Mouse (Mus musculus) myocyte (in vitro differentiated cells): Measurements from ENCODE around the gene Mettl9. TPM values are rescaled to one million over a fixed set of nuclear protein-coding genes. Genes with fewer than 3 reads are reported as not detected.
"Not testable (repeated sequence)": the region's sequence is repeated elsewhere in the genome, so short reads cannot be mapped to it uniquely, and the experiment has no call there.

Experiments used
- H3K27me3 ChIP-seq: one replicate; pipeline ENCODE4 v1.6.1; 2011; ENCODE audit not compliant: control insufficient read depth, insufficient read depth, insufficient read length
- H3K36me3 ChIP-seq: one replicate; pipeline ENCODE4 v1.6.1; 2011; ENCODE audit not compliant: control insufficient read depth, insufficient read depth
- H3K4me2 ChIP-seq: one replicate; pipeline ENCODE4 v1.6.1; 2011; ENCODE audit warnings: low read depth, control low read depth
- H3K4me3 ChIP-seq: one replicate; pipeline ENCODE4 v1.5.1; 2011; ENCODE audit warnings: mild to moderate bottlenecking, control low read depth, moderate library complexity
- H3K79me2 ChIP-seq: one replicate; pipeline ENCODE4 v1.6.1; 2011; ENCODE audit not compliant: control insufficient read depth, insufficient read depth
- H3ac ChIP-seq: one replicate; pipeline ENCODE4 v1.6.1; 2011; ENCODE audit not compliant: control insufficient read depth, insufficient read length
- CEBPB ChIP-seq: IDR thresholded peaks from 2 replicates; pipeline ENCODE4 v1.6.1; 2011; ENCODE audit warnings: mild to moderate bottlenecking, moderate library complexity; ENCODE audit not compliant: poor library complexity, insufficient read depth, severe bottlenecking
- E2F4 ChIP-seq: IDR thresholded peaks from one replicate; pipeline ENCODE4 v1.6.1; 2011; ENCODE audit warnings: mild to moderate bottlenecking, control low read depth, moderate library complexity; ENCODE audit not compliant: insufficient read depth
- MAX ChIP-seq: IDR thresholded peaks from one replicate; pipeline ENCODE4 v1.6.1; 2011; ENCODE audit warnings: low read depth, mild to moderate bottlenecking, control low read depth
- MYOD1 ChIP-seq, 3 experiments: IDR thresholded peaks; one replicate each; pipeline ENCODE4 v1.6.1; 2011; ENCODE audit warnings: control low read depth in 2 of 3, low read depth in 2 of 3, mild to moderate bottlenecking in 2 of 3, moderate library complexity in 1 of 3; ENCODE audit not compliant: insufficient read length in 2 of 3, control insufficient read depth in 1 of 3
- MYOG ChIP-seq, 3 experiments: IDR thresholded peaks; one replicate each; pipeline ENCODE4 v1.6.1; 2011; ENCODE audit warnings: control low read depth in 2 of 3, low read depth in 2 of 3, mild to moderate bottlenecking in 2 of 3; ENCODE audit not compliant: insufficient read length in 2 of 3, control insufficient read depth in 1 of 3, insufficient read depth in 1 of 3
- POLR2A ChIP-seq: IDR thresholded peaks from one replicate; pipeline ENCODE4 v1.6.1; 2011; ENCODE audit warnings: low read depth, mild to moderate bottlenecking, control low read depth, moderate library complexity; ENCODE audit not compliant: insufficient read length
- POLR2AphosphoS2 ChIP-seq: IDR thresholded peaks from one replicate; pipeline ENCODE4 v1.6.1; 2011; ENCODE audit warnings: low read depth, control low read depth; ENCODE audit not compliant: insufficient read length
- REST ChIP-seq: IDR thresholded peaks from one replicate; pipeline ENCODE4 v1.6.1; 2011; ENCODE audit warnings: mild to moderate bottlenecking, control low read depth, moderate library complexity; ENCODE audit not compliant: insufficient read depth, insufficient read length
- SRF ChIP-seq: IDR thresholded peaks from one replicate; pipeline ENCODE4 v1.6.1; 2011; ENCODE audit warnings: low read depth; ENCODE audit not compliant: control insufficient read depth, insufficient read length
- TCF12 ChIP-seq: IDR thresholded peaks from one replicate; pipeline ENCODE4 v1.6.1; 2011; ENCODE audit warnings: mild to moderate bottlenecking, control low read depth; ENCODE audit not compliant: poor library complexity, insufficient read depth, severe bottlenecking
- TCF3 ChIP-seq: IDR thresholded peaks from one replicate; pipeline ENCODE4 v1.6.1; 2011; ENCODE audit warnings: low read depth, control low read depth; ENCODE audit not compliant: insufficient read length
- USF1 ChIP-seq: IDR thresholded peaks from one replicate; pipeline ENCODE4 v1.6.1; 2011; ENCODE audit warnings: low read depth, mild to moderate bottlenecking, control low read depth, moderate library complexity
- polyA plus RNA-seq: library from polyadenylated mRNA; unstranded; fragments of >200 nt; fragmentation: generic; extraction: Trizol; gene quantifications from one replicate; pipeline ENCODE4 v1.2.1, GENCODE M21; 2012; ENCODE audit warnings: missing spikeins

The Mettl9 gene
- polyA plus RNA-seq, 1 experiment, result 23.5 TPM

DNA sequence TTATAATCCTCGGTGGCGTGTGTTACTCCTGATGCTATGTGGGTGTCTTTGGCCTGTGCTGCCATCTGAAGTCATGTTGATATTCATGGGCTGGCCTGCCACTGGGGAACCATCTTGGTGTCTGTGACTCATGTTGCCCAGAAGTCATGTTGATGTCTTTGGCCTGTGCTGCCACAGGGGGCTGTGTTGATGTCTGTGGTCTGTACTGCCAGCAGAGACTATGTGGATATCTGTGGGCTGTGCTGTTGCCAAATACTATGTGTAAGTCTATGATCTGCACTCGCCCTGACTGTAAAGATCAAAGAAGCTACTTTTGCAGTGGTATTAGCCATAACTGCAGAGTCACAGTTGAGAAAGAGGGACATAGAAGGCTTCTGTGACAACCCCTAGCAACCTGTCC lies 15.5 kb upstream of the Mettl9 start:
- peaks cover 17% of the 10 kb centered on the region for H3K27me3 ChIP-seq
- H3K36me3 ChIP-seq, result no peaks in the 10 kb centered on the region
- no peak overlapping the region for H3ac ChIP-seq

DNA sequence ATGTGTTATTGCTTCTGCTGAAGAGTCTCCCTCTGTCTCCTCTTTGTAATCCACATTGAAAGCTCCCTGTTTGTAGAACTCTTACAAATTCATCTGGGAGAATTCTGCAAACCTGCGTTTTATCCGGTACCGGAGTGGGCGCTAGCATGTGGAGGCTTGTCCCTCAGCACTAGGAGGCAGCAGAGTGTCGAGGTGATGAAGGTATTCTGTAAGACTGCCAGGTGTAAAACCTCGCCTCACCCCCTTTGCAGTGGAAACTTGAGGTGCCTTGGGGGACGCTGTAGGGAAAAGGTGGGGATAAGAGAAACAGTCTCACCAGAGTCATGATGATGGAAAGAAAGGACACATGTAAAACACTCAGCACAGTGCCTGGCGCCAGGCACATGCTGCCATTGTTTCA lies 14.0 kb upstream of the Mettl9 start:
- H3K79me2 ChIP-seq, result no peaks in the 10 kb centered on the region
- peaks cover 10% of the 10 kb centered on the region for H3K27me3 ChIP-seq
- H3K36me3 ChIP-seq, result no peaks in the 10 kb centered on the region
- H3K4me2 ChIP-seq, result no peak overlapping the region
- no peak overlapping the region for H3K4me3 ChIP-seq
- H3ac ChIP-seq, result no peak overlapping the region
- TF ChIP-seq POLR2A (no peak), TCF3 (no peak), POLR2AphosphoS2 (no peak), USF1 (no peak), MAX (no peak), SRF (no peak), E2F4 (no peak), MYOG (IDR thresholded peaks at IDR 0.05; ENCODE audit: control insufficient read depth in 1 of 3, insufficient read depth in 1 of 3, insufficient read length in 2 of 3, low read depth in 2 of 3) (no peak), MYOD1 (IDR thresholded peaks at IDR 0.05; ENCODE audit: control insufficient read depth in 1 of 3, insufficient read length in 2 of 3, low read depth in 2 of 3) (no peak), REST (no peak), TCF12 (no peak), CEBPB (no peak)

More for the DNA sequence above, 15.5 kb upstream of the Mettl9 start:
- Histone ChIP-seq H3K4me3 (no peak overlapping the region), H3K79me2 (no peaks in the 10 kb centered on the region), H3K4me2 (no peak overlapping the region)
- no peak for TF ChIP-seq USF1
- TF ChIP-seq MYOG (IDR thresholded peaks at IDR 0.05; ENCODE audit: control insufficient read depth in 1 of 3, insufficient read depth in 1 of 3, insufficient read length in 2 of 3, low read depth in 2 of 3), result no peak
- no peak for TF ChIP-seq TCF3
- no peak for TF ChIP-seq POLR2A
- no peak for TF ChIP-seq CEBPB
- TF ChIP-seq E2F4, result no peak
- TF ChIP-seq POLR2AphosphoS2, result no peak
- TF ChIP-seq REST, result no peak
- no peak for TF ChIP-seq MYOD1 (IDR thresholded peaks at IDR 0.05; ENCODE audit: control insufficient read depth in 1 of 3, insufficient read length in 2 of 3, low read depth in 2 of 3)

DNA sequence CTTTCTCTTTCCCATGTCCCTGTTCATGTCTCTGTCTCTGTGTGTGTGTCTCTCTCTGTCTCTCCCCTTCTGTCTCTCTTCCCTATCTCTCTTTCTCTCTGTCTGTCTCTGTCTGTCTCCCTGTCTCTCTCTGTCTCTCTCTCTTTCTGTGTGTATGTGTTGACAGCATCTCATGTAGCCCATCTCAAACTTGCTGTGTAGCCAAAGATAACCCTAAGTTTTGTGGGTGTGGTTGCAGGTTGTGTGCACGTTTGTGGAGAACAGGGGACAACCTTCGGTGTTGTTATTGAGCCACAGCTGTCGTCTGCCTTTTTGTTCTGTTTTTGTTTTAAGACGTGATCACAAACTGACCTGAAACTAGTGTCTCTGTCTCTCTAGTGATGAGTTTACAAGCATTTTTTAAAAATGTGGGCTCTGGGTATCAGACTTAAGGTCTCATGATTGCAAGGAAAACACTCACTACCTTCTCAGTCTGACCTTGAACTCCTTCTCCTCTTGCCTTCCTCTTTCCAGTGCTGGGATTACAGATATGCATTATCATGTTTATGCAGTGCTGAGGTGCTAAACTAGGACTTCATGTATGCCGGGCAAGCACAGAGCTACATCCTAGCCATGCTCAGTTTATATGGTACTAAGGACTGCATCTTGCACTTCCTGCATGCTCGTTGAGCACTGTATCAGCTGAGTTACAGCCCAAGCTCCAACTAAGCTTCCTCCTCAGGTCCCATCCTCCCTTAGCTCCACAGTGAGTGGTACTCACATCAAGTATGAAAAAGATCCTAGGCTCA lies 8.8 kb upstream of the Mettl9 start:
- Histone ChIP-seq H3ac (no peak overlapping the region), H3K4me2 (no peak overlapping the region), H3K27me3 (peaks cover 19% of the 10 kb centered on the region), H3K4me3 (no peak overlapping the region), H3K36me3 (no peaks in the 10 kb centered on the region), H3K79me2 (no peaks in the 10 kb centered on the region)
- TF ChIP-seq CEBPB, result no peak
- no peak for TF ChIP-seq MYOG (IDR thresholded peaks at IDR 0.05; ENCODE audit: control insufficient read depth in 1 of 3, insufficient read depth in 1 of 3, insufficient read length in 2 of 3, low read depth in 2 of 3)
- no peak for TF ChIP-seq POLR2AphosphoS2
- TF ChIP-seq MYOD1 (IDR thresholded peaks at IDR 0.05; ENCODE audit: control insufficient read depth in 1 of 3, insufficient read length in 2 of 3, low read depth in 2 of 3), result no peak
- no peak for TF ChIP-seq TCF3
- TF ChIP-seq POLR2A, result no peak
- no peak for TF ChIP-seq USF1
- TF ChIP-seq REST, result no peak
- no peak for TF ChIP-seq MAX
- TF ChIP-seq E2F4, result no peak
- TF ChIP-seq TCF12, result no peak
- no peak for TF ChIP-seq SRF

DNA sequence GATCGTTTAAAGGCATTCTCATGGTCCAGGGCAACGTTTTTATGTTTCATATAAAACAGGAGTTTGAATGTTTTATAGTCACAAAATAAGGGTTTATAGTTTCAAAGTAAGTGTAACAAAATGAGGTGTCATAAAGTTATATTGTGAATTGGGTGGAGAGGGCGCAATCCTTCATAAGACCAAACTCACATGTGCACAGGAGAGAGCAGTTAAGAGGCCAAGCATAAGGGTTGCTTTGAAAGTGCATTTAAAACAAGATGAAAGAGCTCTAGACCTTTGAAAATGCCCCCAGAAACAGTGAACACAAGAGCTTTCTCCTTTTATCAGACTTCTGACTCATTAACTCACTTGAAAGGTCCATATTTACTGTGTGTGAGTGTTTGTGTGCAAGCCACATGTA lies 7.9 kb upstream of the Mettl9 start:
- Histone ChIP-seq H3ac (no peak overlapping the region), H3K36me3 (no peaks in the 10 kb centered on the region), H3K4me2 (no peak overlapping the region), H3K79me2 (no peaks in the 10 kb centered on the region), H3K27me3 (peaks cover 19% of the 10 kb centered on the region), H3K4me3 (no peak overlapping the region)
- TF ChIP-seq TCF3 (no peak), MYOG (IDR thresholded peaks at IDR 0.05; ENCODE audit: control insufficient read depth in 1 of 3, insufficient read depth in 1 of 3, insufficient read length in 2 of 3, low read depth in 2 of 3) (no peak), USF1 (no peak), POLR2A (no peak)

DNA sequence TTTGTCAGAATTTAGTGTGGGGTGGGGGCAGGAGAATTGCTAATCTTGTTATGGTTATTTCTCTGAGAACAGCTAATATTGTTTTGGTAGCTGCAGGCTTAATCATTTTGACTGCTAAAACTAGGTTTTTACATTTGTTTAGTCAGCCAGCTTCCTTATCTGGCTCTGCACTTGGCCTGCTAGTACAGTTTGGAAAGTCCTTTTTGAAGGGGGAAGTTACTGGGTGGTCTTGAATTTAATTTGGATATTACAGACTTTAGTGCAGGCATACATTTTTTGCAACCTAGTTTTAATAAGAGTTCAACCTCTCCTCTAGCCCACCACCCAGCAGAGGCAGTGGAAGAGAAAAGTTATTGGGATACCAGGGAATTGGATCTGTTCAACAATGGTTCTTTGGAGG lies 4.3 kb upstream of the Mettl9 start:
- H3K27me3 ChIP-seq, result peaks cover 19% of the 10 kb centered on the region
- H3K36me3 ChIP-seq, H3ac ChIP-seq, H3K79me2 ChIP-seq, H3K4me2 ChIP-seq, H3K4me3 ChIP-seq: not testable (repeated sequence)
